Mouse (Mus musculus) CD4-positive, CD25-positive, alpha-beta regulatory T cell, adult 2 months (primary cell): ENCODE measurements around the gene Ung.

Experiments used
- DNase-seq: peaks from one replicate; pipeline ENCODE4 v3.0.0-alpha.2; 2012; ENCODE audit warnings: low read depth, low spot score

Ung gene

DNA sequence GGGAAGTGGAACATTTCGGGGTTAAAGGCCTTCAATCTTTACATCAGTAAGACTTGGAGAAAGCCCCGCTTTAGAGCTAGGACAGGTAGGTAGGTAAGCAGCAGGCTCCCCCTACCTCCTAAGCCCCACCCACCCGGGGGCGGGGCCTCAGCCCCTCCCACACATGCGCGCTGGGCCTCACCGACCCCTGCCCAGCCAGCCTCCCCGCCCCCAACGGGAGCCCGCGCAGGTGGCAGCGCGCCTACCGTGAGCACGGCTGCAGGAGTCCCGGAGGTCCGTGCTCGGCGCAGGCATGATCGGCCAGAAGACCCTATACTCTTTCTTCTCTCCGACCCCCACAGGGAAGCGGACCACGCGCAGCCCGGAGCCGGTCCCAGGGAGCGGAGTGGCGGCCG is at the start of gene Ung:
TSS of gene Ung (plus strand) at position 176 of the 395 bp plus-strand sequence.
- peak; percentile 86 for DNase-seq

DNA sequence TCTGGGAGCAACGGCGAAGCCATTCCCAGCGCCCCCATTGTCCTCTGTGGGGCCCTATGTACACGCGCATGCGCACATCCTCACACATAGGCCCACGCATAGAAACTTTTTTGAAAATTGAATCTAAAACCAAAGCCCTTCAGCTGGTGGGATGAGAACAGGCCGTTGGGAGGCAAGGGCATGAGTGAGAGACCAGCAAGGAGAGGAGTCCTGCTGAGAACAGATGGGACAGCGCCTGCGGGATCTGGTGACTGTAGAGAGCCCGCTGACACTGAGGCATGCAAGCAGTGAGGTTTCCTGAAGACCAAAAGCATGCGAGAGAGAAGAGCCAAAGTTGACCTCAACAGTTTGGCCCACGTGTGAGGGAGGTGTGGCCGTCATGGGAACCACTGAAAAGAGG is 44.7 kb upstream of the Ung start:
- DNase-seq, result no peak

GRCm38 (mm10) chr5:114087875-114088480 is 42.2 kb upstream of the Ung start:
- no peak for DNase-seq

- DNase-seq, result no peak
Measured at GRCm38 (mm10) chr5:114090421-114091013, 39.7 kb upstream of the Ung start.

- DNase-seq, result peak; percentile 60
Measured at GRCm38 (mm10) chr5:114091057-114091807, 39.0 kb upstream of the Ung start, which contains the start of gene Svop. Svop (minus strand) TSS chr5:114091570.

DNA sequence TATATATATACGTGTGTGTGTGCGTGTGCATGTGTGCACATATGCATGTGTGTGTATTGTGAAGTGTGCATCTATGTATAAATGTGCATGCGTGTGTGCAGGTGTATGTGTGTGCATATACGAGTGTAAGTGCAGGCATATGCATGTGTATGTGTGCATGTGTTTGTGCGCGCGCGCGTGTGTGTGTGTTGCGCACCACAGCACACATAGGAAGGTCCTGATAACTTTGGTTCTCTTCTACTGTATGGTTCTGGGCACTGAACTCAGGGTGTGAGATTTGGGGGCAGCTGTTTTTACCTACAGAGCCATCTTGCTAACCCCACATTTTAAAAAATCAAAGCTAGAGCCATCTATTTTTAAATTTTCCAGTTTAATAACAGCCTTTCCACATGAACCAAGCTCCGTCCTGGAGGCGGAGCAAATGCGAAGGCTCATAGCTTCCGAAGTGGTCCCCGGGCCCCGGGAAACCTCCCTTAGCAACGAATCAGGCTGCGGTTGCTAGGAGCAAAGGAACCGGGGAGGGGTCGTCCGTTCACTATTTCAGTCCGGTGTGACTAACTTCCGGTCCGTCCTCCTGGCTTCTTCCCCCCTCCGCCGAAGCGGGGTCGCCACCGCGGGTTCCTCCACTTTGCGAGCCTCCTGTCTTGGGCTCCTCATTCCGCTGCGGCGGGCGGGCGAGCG is 30.3 kb upstream of the Ung start:
- peak; percentile 91 for DNase-seq

GRCm38 (mm10) chr5:114100390-114101099 is 29.6 kb upstream of the Ung start:
- no peak for DNase-seq

- no peak for DNase-seq
Measured at GRCm38 (mm10) chr5:114101873-114102272, 28.3 kb upstream of the Ung start.

GRCm38 (mm10) chr5:114102807-114103206 is 27.4 kb upstream of the Ung start:
- DNase-seq, result no peak

DNA sequence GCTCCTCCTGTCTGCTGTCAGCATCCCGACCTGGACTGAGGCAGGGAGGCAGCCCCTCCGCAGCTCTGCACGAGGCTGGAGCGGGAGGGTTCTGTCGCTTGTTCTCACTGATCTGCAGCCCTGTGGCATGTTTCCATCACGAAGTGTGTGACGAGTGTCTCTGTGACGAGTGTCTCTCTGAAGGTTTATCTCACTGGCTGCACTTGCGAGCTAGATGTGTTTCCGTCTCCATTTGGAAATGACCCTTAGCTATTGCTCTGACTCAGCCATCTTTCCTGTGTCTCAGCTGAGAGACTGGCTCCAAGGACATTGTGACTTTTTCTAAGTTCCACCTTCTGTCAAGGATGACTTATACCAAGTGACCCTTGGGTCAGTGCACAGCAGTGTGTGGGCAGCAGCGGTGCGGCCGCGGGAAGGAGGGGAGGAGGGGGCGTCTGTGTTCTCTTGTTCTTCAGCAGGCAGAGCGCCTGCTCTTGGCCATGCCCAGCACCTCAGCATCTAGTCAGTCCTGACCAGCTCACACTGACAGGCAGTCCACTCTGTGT is 23.7 kb upstream of the Ung start:
- DNase-seq, result no peak

- DNase-seq, result peak; percentile 32
Measured at GRCm38 (mm10) chr5:114113334-114113733, 16.9 kb upstream of the Ung start.

- no peak for DNase-seq
Measured at GRCm38 (mm10) chr5:114115030-114115429, 15.2 kb upstream of the Ung start.

DNA sequence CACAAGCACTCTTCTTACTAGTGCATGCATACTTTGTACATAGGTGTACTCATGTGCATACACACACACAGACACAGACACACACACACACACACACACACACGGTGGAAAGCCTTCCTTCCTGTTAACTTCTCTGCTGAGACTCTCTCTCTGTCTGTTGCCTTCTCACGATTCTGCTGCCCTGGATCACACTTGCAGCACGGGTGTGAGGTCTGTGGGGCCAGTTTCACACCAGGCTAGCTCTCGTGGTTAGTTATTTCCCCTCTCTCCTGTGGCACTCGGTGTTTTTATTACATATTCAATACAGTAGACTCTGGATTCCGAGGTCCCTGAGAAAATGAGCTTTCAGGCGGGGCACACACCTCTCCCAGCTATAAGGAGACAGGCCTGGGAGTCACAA is 13.6 kb upstream of the Ung start:
- DNase-seq, result no peak

GRCm38 (mm10) chr5:114119806-114120205 is 10.4 kb upstream of the Ung start:
- no peak for DNase-seq

- no peak for DNase-seq
Measured at GRCm38 (mm10) chr5:114126008-114126407, 4.2 kb upstream of the Ung start.

GRCm38 (mm10) chr5:114126499-114127244 is 3.5 kb upstream of the Ung start:
- no peak for DNase-seq

DNA sequence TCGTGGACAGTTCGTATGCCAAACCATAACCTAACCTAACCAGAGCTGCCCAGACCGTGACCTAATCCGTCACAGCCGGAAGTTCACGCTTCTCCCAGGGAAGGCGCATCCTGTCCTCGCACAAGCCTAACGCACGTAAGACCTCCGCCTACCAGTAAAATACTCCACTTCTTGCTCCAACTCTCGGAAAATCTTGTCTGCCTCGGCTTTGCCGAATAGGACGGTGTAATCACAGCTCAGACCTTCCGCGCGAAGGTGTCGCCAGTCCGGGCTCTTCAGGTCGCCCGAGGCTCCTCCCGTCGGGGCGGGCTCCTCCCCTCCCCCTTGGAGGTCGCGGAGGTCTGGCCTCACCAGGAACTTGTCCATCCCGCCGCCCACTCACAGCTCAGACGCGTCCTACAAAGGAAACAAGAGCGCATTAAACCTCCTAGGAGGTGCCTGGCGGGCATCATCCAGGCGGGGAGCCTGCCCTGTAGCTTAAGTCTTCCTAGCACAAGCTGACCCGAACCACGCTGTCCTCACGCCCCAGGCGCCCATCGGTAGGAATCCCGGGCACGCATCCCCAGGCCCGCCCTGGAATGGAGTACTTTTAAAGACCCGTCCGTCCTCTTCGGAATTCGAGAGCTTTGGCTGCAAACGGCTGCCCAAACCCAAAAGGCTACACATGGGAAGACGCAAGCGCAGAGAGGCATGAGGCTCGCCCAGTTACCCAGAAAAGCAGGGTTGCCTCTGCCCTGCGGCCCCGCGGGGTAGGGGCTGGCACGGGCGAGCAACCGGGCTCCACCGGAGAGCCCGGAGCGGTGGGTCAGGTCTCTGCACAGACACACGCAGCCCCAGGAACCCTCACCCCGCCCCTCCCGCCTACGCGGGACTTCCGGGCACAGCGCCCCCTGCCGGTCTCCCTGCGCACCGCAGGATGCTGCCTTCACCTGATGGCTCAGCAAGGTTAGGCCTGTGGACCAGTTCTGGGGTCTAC is 2.5 kb upstream of the Ung start, which contains the start of gene Alkbh2:
TSS of gene Alkbh2 (minus strand) at position 845 of the 976 bp plus-strand sequence.
- DNase-seq, result peak; percentile 92

DNA sequence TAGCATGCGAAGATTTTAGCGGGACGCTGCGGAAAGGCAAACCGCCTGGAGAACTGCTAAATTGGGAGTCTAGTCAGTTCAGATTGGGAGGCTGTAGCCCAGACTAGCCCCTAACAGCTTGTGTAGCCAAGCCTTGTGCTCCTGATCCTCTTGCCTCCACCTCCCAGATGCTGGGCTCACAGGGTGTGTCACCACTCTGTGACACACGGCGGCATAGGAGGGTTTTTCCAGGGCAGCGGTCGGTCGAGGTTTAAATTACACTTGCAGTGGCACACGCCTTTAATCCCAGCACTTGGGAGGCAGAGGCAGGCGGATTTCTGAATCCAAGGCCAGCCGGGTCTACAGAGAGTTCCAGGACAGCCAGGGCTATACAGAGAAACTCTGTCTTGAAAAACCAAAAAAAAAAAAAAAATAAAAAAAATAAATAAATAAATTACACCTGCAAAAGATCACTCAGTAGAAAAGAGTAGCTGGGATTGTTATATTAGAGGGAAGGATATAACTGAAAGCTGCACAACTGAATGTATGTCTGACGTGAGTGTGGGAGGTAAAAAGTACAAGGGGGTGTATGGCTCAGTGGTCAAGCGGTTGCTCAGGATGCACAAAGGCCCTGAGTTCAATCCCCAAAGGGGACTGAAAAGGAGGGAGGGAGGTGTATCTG is 506 bp upstream of the Ung start:
- DNase-seq, result no peak
